Mouse (Mus musculus) CH12.LX (cell line): Measurements from ENCODE around the gene Rassf2. TPM values are rescaled to one million over a fixed set of nuclear protein-coding genes. Genes with fewer than 3 reads are reported as not detected.

ENCODE experiments used
- DNase-seq: peaks from one replicate; pipeline ENCODE4 v3.0.0-alpha.2; 2013; ENCODE audit errors: extremely low read depth
- H3K27ac ChIP-seq: 2 replicates; pipeline ENCODE4 v1.5.1; 2012; ENCODE audit warnings: low read depth, mild to moderate bottlenecking, control low read depth, moderate library complexity; ENCODE audit not compliant: insufficient read depth
- H3K27me3 ChIP-seq: replicated peaks from 2 replicates; pipeline ENCODE3; 2012; ENCODE audit warnings: inconsistent platforms
- H3K36me3 ChIP-seq, 2 experiments: replicated peaks in 1 of 2; 2 replicates each; pipeline versions ENCODE3 to v1.6.1; 2012; ENCODE audit warnings: inconsistent platforms in 1 of 2, low read length in 1 of 2, mild to moderate bottlenecking in 1 of 2, mixed read lengths in 1 of 2, moderate library complexity in 1 of 2; ENCODE audit not compliant: control insufficient read depth in 1 of 2, insufficient read depth in 1 of 2
- H3K4me1 ChIP-seq, 2 experiments: 2 replicates each; pipeline ENCODE4 v1.6.1; 2012; ENCODE audit warnings: inconsistent platforms in 1 of 2, moderate library complexity in 1 of 2; ENCODE audit not compliant: insufficient read depth in 2 of 2, control insufficient read depth in 1 of 2
- H3K4me2 ChIP-seq: 2 replicates; pipeline ENCODE4 v1.6.1; 2012; ENCODE audit warnings: low read depth, mild to moderate bottlenecking, control low read depth; ENCODE audit not compliant: poor library complexity, insufficient read depth, severe bottlenecking
- H3K4me3 ChIP-seq, 3 experiments: fragments of 150-350 bp in 1 of 3; sonication (generic) in 1 of 3; replicated peaks in 1 of 3; 2 replicates each; pipeline versions ENCODE3 to v1.5.1; 2011 to 2012; ENCODE audit warnings: low read depth in 2 of 3, low read length in 2 of 3, mild to moderate bottlenecking in 2 of 3, moderate library complexity in 2 of 3, control low read depth in 1 of 3, improper control_type of control experiment in 1 of 3, inconsistent platforms in 1 of 3, mixed read lengths in 1 of 3; ENCODE audit not compliant: poor library complexity in 1 of 3
- H3K79me2 ChIP-seq: replicated peaks from 2 replicates; pipeline ENCODE4 v1.6.1; 2012; ENCODE audit warnings: mild to moderate bottlenecking, moderate library complexity; ENCODE audit not compliant: control insufficient read depth, poor library complexity, insufficient read depth, severe bottlenecking; ENCODE audit errors: extremely low read depth
- H3K9ac ChIP-seq: 2 replicates; pipeline ENCODE4 v1.6.1; 2012; ENCODE audit warnings: low read depth, mild to moderate bottlenecking, control low read depth, moderate library complexity; ENCODE audit not compliant: insufficient read depth
- H3K9me3 ChIP-seq: replicated peaks from 2 replicates; pipeline ENCODE3; 2012; ENCODE audit warnings: low read length, inconsistent platforms, mixed read lengths
- BHLHE40 ChIP-seq: IDR thresholded peaks from 2 replicates; pipeline ENCODE4 v1.6.1; 2011; ENCODE audit warnings: mild to moderate bottlenecking, low read depth, low read length, improper control_type of control experiment
- CHD1 ChIP-seq: IDR thresholded peaks from 2 replicates; pipeline ENCODE4 v1.6.1; 2012; ENCODE audit warnings: low read depth, low read length, improper control_type of control experiment, inconsistent platforms
- CHD2 ChIP-seq: IDR thresholded peaks from 2 replicates; pipeline ENCODE4 v1.6.1; 2011; ENCODE audit warnings: low read length, improper control_type of control experiment
- CTCF ChIP-seq, 2 experiments: IDR thresholded peaks in 1 of 2; conservative IDR thresholded peaks in 1 of 2; 2 replicates each; pipeline ENCODE4 v1.5.1; 2011 to 2012; ENCODE audit warnings: low read depth in 2 of 2, low read length in 2 of 2, improper control_type of control experiment in 1 of 2, inconsistent platforms in 1 of 2, mild to moderate bottlenecking in 1 of 2, moderate library complexity in 1 of 2
- E2F4 ChIP-seq: IDR thresholded peaks from 2 replicates; pipeline ENCODE4 v1.6.1; 2011; ENCODE audit warnings: low read depth, low read length, improper control_type of control experiment; ENCODE audit not compliant: insufficient replicate concordance
- ELF1 ChIP-seq: IDR thresholded peaks from 2 replicates; pipeline ENCODE4 v1.6.1; 2014; ENCODE audit warnings: low read depth, mild to moderate bottlenecking, inconsistent platforms, low read length, improper control_type of control experiment
- EP300 ChIP-seq: IDR thresholded peaks from 2 replicates; pipeline ENCODE4 v1.6.1; 2011; ENCODE audit warnings: low read length, improper control_type of control experiment
- ETS1 ChIP-seq: conservative IDR thresholded peaks from 2 replicates; pipeline ENCODE4 v1.6.1; 2012; ENCODE audit warnings: low read depth, mild to moderate bottlenecking, inconsistent platforms, low read length, improper control_type of control experiment, moderate library complexity
- GABPA ChIP-seq: IDR thresholded peaks from 2 replicates; pipeline ENCODE4 v1.6.1; 2012; ENCODE audit warnings: low read depth, low read length, improper control_type of control experiment, inconsistent platforms; ENCODE audit not compliant: insufficient replicate concordance
- HCFC1 ChIP-seq: IDR thresholded peaks from 2 replicates; pipeline ENCODE4 v1.6.1; 2012; ENCODE audit warnings: low read depth, mild to moderate bottlenecking, inconsistent platforms, low read length, improper control_type of control experiment
- IRF4 ChIP-seq: IDR thresholded peaks from 2 replicates; pipeline ENCODE4 v1.6.1; 2014; ENCODE audit warnings: low read depth, mild to moderate bottlenecking, inconsistent platforms, low read length, improper control_type of control experiment
- JUN ChIP-seq: IDR thresholded peaks from 2 replicates; pipeline ENCODE4 v1.6.1; 2011; ENCODE audit warnings: low read depth, mild to moderate bottlenecking, low read length, improper control_type of control experiment, moderate library complexity; ENCODE audit not compliant: insufficient read depth
- JUND ChIP-seq: conservative IDR thresholded peaks from 2 replicates; pipeline ENCODE4 v1.6.1; 2011; ENCODE audit warnings: low read depth, low read length, improper control_type of control experiment
- KAT2A ChIP-seq: IDR thresholded peaks from 2 replicates; pipeline ENCODE4 v1.6.1; 2012; ENCODE audit warnings: low read length, improper control_type of control experiment, inconsistent platforms; ENCODE audit not compliant: insufficient replicate concordance
- MAFK ChIP-seq: IDR thresholded peaks from 2 replicates; pipeline ENCODE4 v1.6.1; 2011; ENCODE audit warnings: low read length, improper control_type of control experiment; ENCODE audit not compliant: insufficient replicate concordance
- MAX ChIP-seq: IDR thresholded peaks from 2 replicates; pipeline ENCODE4 v1.6.1; 2011; ENCODE audit warnings: low read length, improper control_type of control experiment
- MAZ ChIP-seq: IDR thresholded peaks from 2 replicates; pipeline ENCODE4 v1.6.1; 2012; ENCODE audit warnings: low read depth, mild to moderate bottlenecking, inconsistent platforms, low read length, improper control_type of control experiment, moderate library complexity
- MEF2A ChIP-seq: IDR thresholded peaks from 2 replicates; pipeline ENCODE4 v1.6.1; 2014; ENCODE audit warnings: low read depth, mild to moderate bottlenecking, inconsistent platforms, low read length, improper control_type of control experiment, borderline replicate concordance
- MXI1 ChIP-seq: IDR thresholded peaks from 2 replicates; pipeline ENCODE4 v1.6.1; 2011; ENCODE audit warnings: mild to moderate bottlenecking, low read depth, low read length, improper control_type of control experiment
- MYC ChIP-seq: IDR thresholded peaks from 2 replicates; pipeline ENCODE4 v1.6.1; 2011; ENCODE audit warnings: low read depth, mild to moderate bottlenecking, improper control_type of control experiment, low read length
- NELFE ChIP-seq: IDR thresholded peaks from 2 replicates; pipeline ENCODE4 v1.6.1; 2011; ENCODE audit warnings: low read depth, low read length, improper control_type of control experiment
- NRF1 ChIP-seq: IDR thresholded peaks from 2 replicates; pipeline ENCODE4 v1.6.1; 2014; ENCODE audit warnings: low read depth, mild to moderate bottlenecking, inconsistent platforms, low read length, improper control_type of control experiment, moderate library complexity
- PAX5 ChIP-seq: IDR thresholded peaks from 2 replicates; pipeline ENCODE4 v1.6.1; 2012; ENCODE audit warnings: low read length, inconsistent platforms, mixed read lengths
- POLR2A ChIP-seq: IDR thresholded peaks from 2 replicates; pipeline ENCODE4 v1.6.1; 2011; ENCODE audit warnings: low read depth, mild to moderate bottlenecking, improper control_type of control experiment, low read length
- POLR2AphosphoS2 ChIP-seq: IDR thresholded peaks from 2 replicates; pipeline ENCODE4 v1.6.1; 2011; ENCODE audit warnings: low read depth, low read length, improper control_type of control experiment
- RAD21 ChIP-seq: IDR thresholded peaks from 2 replicates; pipeline ENCODE4 v1.6.1; 2011; ENCODE audit warnings: low read depth, mild to moderate bottlenecking, low read length, improper control_type of control experiment, moderate library complexity
- RCOR1 ChIP-seq: conservative IDR thresholded peaks from 2 replicates; pipeline ENCODE4 v1.6.1; 2012; ENCODE audit warnings: low read depth, mild to moderate bottlenecking, inconsistent platforms, low read length, improper control_type of control experiment
- SIN3A ChIP-seq: IDR thresholded peaks from 2 replicates; pipeline ENCODE4 v1.6.1; 2012; ENCODE audit warnings: low read length, improper control_type of control experiment, inconsistent platforms
- SMC3 ChIP-seq: IDR thresholded peaks from 2 replicates; pipeline ENCODE4 v1.6.1; 2011; ENCODE audit warnings: low read depth, low read length, improper control_type of control experiment
- TBP ChIP-seq: conservative IDR thresholded peaks from 2 replicates; pipeline ENCODE4 v1.6.1; 2011; ENCODE audit warnings: low read depth, low read length, improper control_type of control experiment
- TCF12 ChIP-seq: IDR thresholded peaks from 2 replicates; pipeline ENCODE4 v1.6.1; 2014; ENCODE audit warnings: low read depth, mild to moderate bottlenecking, inconsistent platforms, low read length, improper control_type of control experiment
- UBTF ChIP-seq: IDR thresholded peaks from 2 replicates; pipeline ENCODE4 v1.6.1; 2012; ENCODE audit warnings: low read depth, mild to moderate bottlenecking, inconsistent platforms, low read length, improper control_type of control experiment, moderate library complexity
- USF1 ChIP-seq: IDR thresholded peaks from 2 replicates; pipeline ENCODE4 v1.6.1; 2014; ENCODE audit warnings: low read depth, mild to moderate bottlenecking, inconsistent platforms, low read length, improper control_type of control experiment
- USF2 ChIP-seq: conservative IDR thresholded peaks from 2 replicates; pipeline ENCODE4 v1.6.1; 2011; ENCODE audit warnings: low read depth, low read length, improper control_type of control experiment
- ZC3H11A ChIP-seq: IDR thresholded peaks from 2 replicates; pipeline ENCODE4 v1.6.1; 2012; ENCODE audit warnings: low read depth, mild to moderate bottlenecking, inconsistent platforms, low read length, improper control_type of control experiment
- ZKSCAN1 ChIP-seq: IDR thresholded peaks from 2 replicates; pipeline ENCODE4 v1.6.1; 2012; ENCODE audit warnings: low read depth, inconsistent platforms, low read length, improper control_type of control experiment, borderline replicate concordance
- ZMIZ1 ChIP-seq: IDR thresholded peaks from 2 replicates; pipeline ENCODE4 v1.6.1; 2012; ENCODE audit warnings: low read depth, mild to moderate bottlenecking, inconsistent platforms, low read length, improper control_type of control experiment
- ZNF384 ChIP-seq: IDR thresholded peaks from 2 replicates; pipeline ENCODE4 v1.6.1; 2012; ENCODE audit warnings: low read depth, low read length, improper control_type of control experiment, inconsistent platforms
- dilution Hi-C: fragments of 300-500 bp; cut with MboI; formaldehyde crosslinking; loops from 2 replicates; pipeline ENCODE4 v1.14.3; 2020; ENCODE audit warnings: low sequenced_read_pairs; ENCODE audit not compliant: extremely low pct_unique_long_range_greater_than_20kb, extremely low pct_ligation_motif_present
- in situ Hi-C: fragments of 300-500 bp; cut with MboI; formaldehyde crosslinking; loops from 3 replicates; pipeline ENCODE4 v1.14.3; 2019; ENCODE audit warnings: low sequenced_read_pairs, low pct_ligation_motif_present, low pct_unique_long_range_greater_than_20kb, mixed read lengths
- polyA plus RNA-seq: library from polyadenylated mRNA; unstranded; fragments of >175 nt; gene quantifications from 2 replicates; pipeline ENCODE4 v1.2.1, GENCODE M21; 2012; ENCODE audit warnings: low read depth; ENCODE audit not compliant: insufficient read length
- total RNA-seq, 2 experiments: library from RNA; depleted of rRNA; stranded (reverse); fragments of 300-350 nt in 1 of 2; fragments of >200 nt in 1 of 2; gene quantifications; 2 replicates each; pipeline ENCODE4 v1.2.3; 2012 to 2014

Rassf2 gene
- total and polyA plus RNA-seq, 3 experiments = 33.8 to 61.5 (median 45.3) TPM

GRCm38 (mm10) chr2:132022621-132023020, 7.4 kb downstream of the Rassf2 start:
- peak overlapping the region; percentile 43 to 63 (median 49) for H3K4me3 ChIP-seq
- peak; percentile 46; the same call in 1 of the 2 replicates for TF ChIP-seq MAX
- peak; percentile 51 for TF ChIP-seq ETS1
- TF ChIP-seq ZNF384 = no peak
- no peak for TF ChIP-seq ZC3H11A
- no peak for TF ChIP-seq CHD1
- no peak for TF ChIP-seq MAZ
- peak; percentile 30; the same call in 1 of the 2 replicates for TF ChIP-seq BHLHE40
- TF ChIP-seq ZKSCAN1 = no peak
- no peak for TF ChIP-seq POLR2AphosphoS2
- TF ChIP-seq MYC = 0 out of 2 replicates have a peak, but pooled peaks have one; percentile 59
- peak; percentile 39; the same call in 1 of the 2 replicates for TF ChIP-seq EP300
- no peak for TF ChIP-seq ZMIZ1
- no peak for TF ChIP-seq E2F4
- TF ChIP-seq RAD21 = no peak
- 0 out of 2 replicates have a peak, but pooled peaks have one; percentile 29 for TF ChIP-seq POLR2A
- no peak for TF ChIP-seq USF1
- TF ChIP-seq TBP = no peak
- TF ChIP-seq CHD2 = no peak
- TF ChIP-seq NRF1 = no peak
- 0 out of 2 replicates have a peak, but pooled peaks have one; percentile 50 for TF ChIP-seq SIN3A
- TF ChIP-seq ELF1 = 0 out of 2 replicates have a peak, but pooled peaks have one; percentile 19
- peak; percentile 30; the same call in 1 of the 2 replicates for TF ChIP-seq MEF2A
- TF ChIP-seq KAT2A = no peak
- no peak for TF ChIP-seq HCFC1
- TF ChIP-seq MXI1 = peak; percentile 28; the same call in 1 of the 2 replicates
- TF ChIP-seq TCF12 = 0 out of 2 replicates have a peak, but pooled peaks have one; percentile 34
- TF ChIP-seq RCOR1 = no peak
- no peak for TF ChIP-seq MAFK
- no peak for TF ChIP-seq IRF4
- no peak for TF ChIP-seq JUN
- TF ChIP-seq UBTF = no peak
- no peak for TF ChIP-seq SMC3
- TF ChIP-seq JUND = no peak
- no peak for TF ChIP-seq PAX5
- no peak for TF ChIP-seq CTCF (conservative IDR thresholded peaks at IDR 0.05 in 1 of 2, IDR thresholded peaks at IDR 0.05 in 1 of 2; ENCODE audit: low read depth in 2 of 2, low read length in 2 of 2)
- TF ChIP-seq NELFE = peak; percentile 15; the same call in 1 of the 2 replicates
- no peak for TF ChIP-seq USF2
- TF ChIP-seq GABPA = no peak
- TF ChIP-seq, all 38 proteins: peak for 12
- Histone ChIP-seq H3K27me3 (no peaks in the 10 kb centered on the region), H3K36me3 (peaks cover 3 to 59% of the 10 kb centered on the region in 2 experiments), H3K9ac (peak overlapping the region; percentile 47), H3K27ac (peak overlapping the region; percentile 99), H3K79me2 (peaks cover 76% of the 10 kb centered on the region), H3K4me1 (peaks cover 26 to 93% of the 10 kb centered on the region in 2 experiments), H3K4me2 (peak overlapping the region; percentile 64), H3K9me3 (no peaks in the 10 kb centered on the region)
- dilution Hi-C loops = no loop called here
- peak; percentile 53 for DNase-seq
- in situ Hi-C loops = loop anchor here (5.0 kb wide), 1 partner anchor 35 kb away; no protein-coding TSS in a partner anchor
